In the genomic region with DNA sequence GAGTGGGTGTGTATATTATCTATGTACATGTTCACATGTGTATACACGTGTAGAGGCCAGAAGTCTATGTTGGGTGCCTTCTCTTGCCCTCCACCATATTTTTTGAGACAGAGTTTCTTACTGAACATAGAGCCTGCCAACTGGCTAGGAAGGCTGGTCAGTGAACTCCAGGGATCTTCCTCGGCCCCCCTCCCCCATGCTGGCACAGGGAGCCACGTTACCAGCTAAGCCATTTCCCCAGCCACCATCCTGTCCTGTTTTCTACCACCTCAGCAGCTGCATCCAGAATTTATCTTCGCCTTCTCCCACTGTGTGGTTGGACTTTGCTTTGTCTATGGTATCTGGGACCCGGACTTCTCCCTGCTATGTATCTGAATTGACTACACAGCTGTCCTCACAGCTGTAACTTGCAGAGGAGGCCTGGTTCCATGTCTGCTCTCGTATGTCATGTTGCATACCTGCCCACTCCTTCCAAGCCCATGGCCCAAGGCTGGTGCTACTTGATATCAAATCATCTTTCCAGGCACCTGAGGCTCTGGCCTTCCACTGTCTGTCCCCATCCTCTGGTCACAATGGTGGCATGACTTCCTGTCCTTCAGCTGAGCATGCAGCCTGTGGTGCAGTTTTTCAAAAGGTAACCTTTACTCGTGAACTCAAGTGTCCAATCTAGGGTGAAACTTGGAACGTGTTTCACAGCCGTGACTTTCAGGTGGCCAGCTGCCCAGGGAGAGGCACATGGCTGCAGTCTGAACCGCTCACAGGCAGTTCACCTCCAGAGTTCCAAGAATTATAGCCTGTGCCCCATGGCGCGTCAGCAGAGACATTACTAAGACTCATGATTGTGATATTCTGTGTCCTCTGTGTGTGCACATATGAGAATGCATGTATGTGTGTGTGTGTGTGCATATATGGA, we compare ENCODE assay signal across 10 mouse cellular contexts. TPM values are rescaled to one million over a fixed set of nuclear protein-coding genes. Genes with fewer than 3 reads are reported as not detected.
DNase-seq lines count a peak whose midpoint lies in the region; ATAC-seq and TF ChIP-seq lines count a peak whose summit lies in the region.
"Had no signal": no experiment of that assay in that cellular context is flagged by ENCODE, and none has a peak within 500 bp of the region (broad histone marks: within the 10 kb centered on the region; RNA-seq: fewer than 3 reads in every experiment).

No protein-coding gene starts in this region.

- DNase-seq in gastrocnemius, adult 18-20 months (ENCODE audit: low spot score), result peak; percentile 68
- DNase-seq in gastrocnemius, postnatal 10 days, result no peak
- no peak for DNase-seq in lung, postnatal 0 days (ENCODE audit: low spot score)
- peak; percentile 81 for DNase-seq in kidney, postnatal 14 days
- DNase-seq in thymus, postnatal 25 days, result no peak
- no peak for DNase-seq in midbrain, embryonic 10.5 days (ENCODE audit: low spot score)
- DNase-seq: cerebellum, postnatal 36 days; thymus, postnatal 4 days had no signal

- TF ChIP-seq EP300 in lung, postnatal 0 days (IDR thresholded peaks at IDR 0.05), result no peak

- peak overlapping the region; percentile 86 for H3K27ac ChIP-seq in lung, embryonic 16.5 days (ENCODE audit: low read length)
- H3K27ac ChIP-seq in lung, postnatal 0 days (ENCODE audit: low read length), result no peak overlapping the region; the same call in 1 of the 2 replicates
- no peak overlapping the region for H3K27ac ChIP-seq in neural tube, embryonic 15.5 days (replicated peaks)
- no peak overlapping the region for H3K27ac ChIP-seq in midbrain, embryonic 10.5 days (replicated peaks)

- no peak for TF ChIP-seq CTCF in lung, postnatal 0 days (IDR thresholded peaks at IDR 0.05)

- ATAC-seq in lung, embryonic 16.5 days (ENCODE audit: low read depth), result no peak
- no peak for ATAC-seq in lung, postnatal 0 days
- no peak for ATAC-seq in neural tube, embryonic 15.5 days (ENCODE audit: low FRiP score)

- 63% methylated on average over 12 of the region's 12 CpGs for WGBS in lung, embryonic 16.5 days
- WGBS in lung, postnatal 0 days, result 62% methylated on average over 12 of the region's 12 CpGs
- WGBS in neural tube, embryonic 15.5 days, result 85% methylated on average over 12 of the region's 12 CpGs
- WGBS in midbrain, embryonic 10.5 days, result 89% methylated on average over 12 of the region's 12 CpGs

- no peaks in the 10 kb centered on the region for H3K27me3 ChIP-seq in lung, embryonic 16.5 days (ENCODE audit: control insufficient read depth, insufficient read depth, low read depth, low read length)
- H3K27me3 ChIP-seq in lung, postnatal 0 days (replicated peaks; ENCODE audit: insufficient read depth, low read length), result no peaks in the 10 kb centered on the region
- no peaks in the 10 kb centered on the region for H3K27me3 ChIP-seq in neural tube, embryonic 15.5 days (replicated peaks)
- no peaks in the 10 kb centered on the region for H3K27me3 ChIP-seq in midbrain, embryonic 10.5 days (ENCODE audit: low read depth, poor library complexity, severe bottlenecking)

- peak overlapping the region; percentile 17; the same call in 1 of the 2 replicates for H3K9ac ChIP-seq in lung, embryonic 16.5 days (ENCODE audit: low read length)
- no peak overlapping the region for H3K9ac ChIP-seq in lung, postnatal 0 days (replicated peaks; ENCODE audit: low read depth)
- no peak overlapping the region for H3K9ac ChIP-seq in neural tube, embryonic 15.5 days (replicated peaks)

- no peak overlapping the region for H3K4me2 ChIP-seq in lung, embryonic 16.5 days (ENCODE audit: low read depth, low read length)
- H3K4me2 ChIP-seq in lung, postnatal 0 days (replicated peaks; ENCODE audit: low read depth, low read length), result no peak overlapping the region
- no peak overlapping the region for H3K4me2 ChIP-seq in neural tube, embryonic 15.5 days

- H3K36me3 ChIP-seq in lung, embryonic 16.5 days (ENCODE audit: control insufficient read depth, insufficient read depth, low read length), result no peaks in the 10 kb centered on the region
- no peaks in the 10 kb centered on the region for H3K36me3 ChIP-seq in lung, postnatal 0 days (ENCODE audit: insufficient read depth, low read length)
- no peaks in the 10 kb centered on the region for H3K36me3 ChIP-seq in neural tube, embryonic 15.5 days
- no peaks in the 10 kb centered on the region for H3K36me3 ChIP-seq in midbrain, embryonic 10.5 days

- H3K4me3 ChIP-seq in lung, embryonic 16.5 days (ENCODE audit: low read length), result no peak overlapping the region
- H3K4me3 ChIP-seq in lung, postnatal 0 days (ENCODE audit: low read depth, low read length), result no peak overlapping the region
- no peak overlapping the region for H3K4me3 ChIP-seq in neural tube, embryonic 15.5 days (replicated peaks)
- H3K4me3 ChIP-seq in midbrain, embryonic 10.5 days, result no peak overlapping the region

- H3K9me3 ChIP-seq in lung, embryonic 16.5 days (ENCODE audit: control insufficient read depth, low read length), result no peaks in the 10 kb centered on the region
- no peaks in the 10 kb centered on the region for H3K9me3 ChIP-seq in lung, postnatal 0 days (ENCODE audit: low read length)
- H3K9me3 ChIP-seq in neural tube, embryonic 15.5 days (replicated peaks), result no peaks in the 10 kb centered on the region
- H3K9me3 ChIP-seq in midbrain, embryonic 10.5 days (replicated peaks), result no peaks in the 10 kb centered on the region

- H3K4me1 ChIP-seq in lung, embryonic 16.5 days (replicated peaks; ENCODE audit: control insufficient read depth, insufficient read depth, low read length), result peaks cover 78% of the 10 kb centered on the region
- H3K4me1 ChIP-seq in lung, postnatal 0 days (ENCODE audit: insufficient read depth, low read depth, low read length), result peaks cover 23% of the 10 kb centered on the region
- H3K4me1 ChIP-seq in neural tube, embryonic 15.5 days, result 0 out of 2 replicates have a peak, but pooled peaks cover 3% of the 10 kb centered on the region
- peaks cover 9% of the 10 kb centered on the region for H3K4me1 ChIP-seq in midbrain, embryonic 10.5 days

RNA-seq across cellular contexts. Expression of a gene that starts 18.8 kb away (rescaled TPM):
- 10 to 100 TPM; 49.7 to 59.3 TPM for total RNA-seq in gastrocnemius, adult 18-20 months (2021)
- 10 to 100 TPM; 63.8 to 70.8 TPM for total RNA-seq in gastrocnemius, postnatal 10 days (2021)
- polyA plus RNA-seq in lung, embryonic 16.5 days (2015; fragmentation: Nextera tagmentation; extraction: Ambion mirVana), result 29.3 and 33.2 TPM in 2 replicates
- 17.3 and 20.2 TPM in 2 replicates for polyA plus RNA-seq in lung, postnatal 0 days (2015; fragmentation: Nextera tagmentation; extraction: Ambion mirVana)
- polyA plus RNA-seq in neural tube, embryonic 15.5 days (2015; fragmentation: Nextera tagmentation; extraction: Ambion mirVana), result 19.5 and 26.1 TPM in 2 replicates
- polyA plus RNA-seq in midbrain, embryonic 10.5 days (2016; fragmentation: Nextera tagmentation; extraction: Ambion mirVana), result 74.7 and 86.0 TPM in 2 replicates

Comparison
In these comparisons a context has a peak if more than half of its experiments do, and no peak if none do; other contexts are left out.
1. DNase-seq: peak in gastrocnemius, adult 18-20 months (single experiment) and kidney, postnatal 14 days (single experiment); none in gastrocnemius, postnatal 10 days (single experiment), lung, postnatal 0 days (single experiment), thymus, postnatal 25 days (single experiment) and midbrain, embryonic 10.5 days (single experiment).